Mouse (Mus musculus): Measurements from ENCODE around the gene Gart.
"Not testable (repeated sequence)": the region's sequence is repeated elsewhere in the genome, so short reads cannot be mapped to it uniquely, and the experiment has no call there.

Gart gene

GRCm38 (mm10) chr16:91648220-91648550 is 1.4 kb upstream of the Gart start:
- DNase-seq (ENCODE audit: low read depth, low spot score), result peak; percentile 86

- peak; percentile 98 for DNase-seq (ENCODE audit: low read depth, low spot score)
Observed at GRCm38 (mm10) chr16:91647461-91648219, 888 bp upstream of the Gart start, which contains the start of gene Son. Son (plus strand) TSS chr16:91647506.

GRCm38 (mm10) chr16:91645995-91646602 is 653 bp downstream of the Gart start:
- peak; percentile 89 for DNase-seq (ENCODE audit: low read depth, low spot score)

DNA sequence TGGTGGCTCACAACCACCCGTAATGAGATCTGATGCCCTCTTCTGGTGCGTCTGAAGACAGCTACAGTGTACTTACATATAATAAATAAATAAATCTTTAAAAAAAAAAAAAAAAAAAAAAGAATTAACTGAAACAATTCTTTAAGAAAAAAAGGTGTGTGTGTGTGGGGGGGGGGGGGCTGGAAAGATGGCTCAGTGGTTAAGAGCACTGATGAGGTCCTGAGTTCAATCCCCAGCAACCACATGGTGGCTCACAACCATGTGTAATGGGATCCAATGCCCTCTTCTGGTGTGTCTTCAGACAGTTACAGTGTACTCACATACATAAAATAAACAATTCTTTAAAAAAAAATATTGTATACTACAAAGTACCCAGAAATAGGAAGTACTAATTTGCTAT is 1.3 kb downstream of the Gart start:
- not testable (repeated sequence) for DNase-seq (ENCODE audit: low read depth, low spot score)

GRCm38 (mm10) chr16:91644901-91645300 is 1.9 kb downstream of the Gart start:
- DNase-seq (ENCODE audit: low read depth, low spot score), result peak; percentile 31

- DNase-seq (ENCODE audit: low read depth, low spot score), result no peak
Observed at GRCm38 (mm10) chr16:91640171-91640570, 6.6 kb downstream of the Gart start.

GRCm38 (mm10) chr16:91639636-91640035 is 7.1 kb downstream of the Gart start:
- DNase-seq (ENCODE audit: low read depth, low spot score), result no peak

GRCm38 (mm10) chr16:91639161-91639560 is 7.6 kb downstream of the Gart start:
- DNase-seq (ENCODE audit: low read depth, low spot score), result no peak

DNA sequence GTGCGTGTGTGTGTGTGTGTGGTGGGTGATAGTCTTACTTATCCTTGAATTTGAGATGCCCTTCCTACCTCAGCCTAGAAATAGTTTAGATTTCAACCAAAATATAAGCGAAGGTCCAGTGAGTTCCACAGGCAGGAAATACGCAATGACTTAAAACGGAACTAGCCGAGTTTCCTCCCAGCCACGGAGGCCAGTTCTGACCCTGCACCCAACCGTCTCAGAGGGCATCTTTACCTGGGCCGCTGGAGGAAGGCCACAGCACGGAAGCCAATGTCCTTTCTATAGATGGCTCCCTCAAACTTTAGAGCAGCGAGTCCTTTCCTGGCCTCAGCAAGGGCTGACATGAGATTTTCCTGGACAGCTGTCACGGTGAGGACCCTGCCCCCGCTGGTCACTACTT is 13.1 kb downstream of the Gart start:
- DNase-seq (ENCODE audit: low read depth, low spot score), result no peak

DNA sequence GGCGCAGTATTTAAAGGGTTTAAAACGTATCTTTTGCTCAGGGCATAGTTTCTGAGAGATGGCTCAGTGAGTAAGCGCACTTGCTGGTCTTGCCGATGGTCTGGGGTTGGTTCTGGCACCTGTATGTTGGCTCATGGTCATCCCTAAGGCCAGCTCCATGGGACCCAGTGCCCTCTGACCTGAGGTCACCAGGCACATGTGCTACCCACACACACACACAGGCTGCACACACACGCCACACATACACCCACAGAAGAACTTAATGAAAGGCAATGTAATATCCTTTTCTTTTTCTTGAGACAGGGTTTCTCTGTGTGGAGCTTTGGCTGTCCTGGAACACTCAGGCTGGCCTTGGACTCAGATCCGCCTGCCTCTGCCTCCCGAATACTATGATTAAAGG is 13.8 kb downstream of the Gart start:
- no peak for DNase-seq (ENCODE audit: low read depth, low spot score)

GRCm38 (mm10) chr16:91632439-91632838 is 14.3 kb downstream of the Gart start:
- no peak for DNase-seq (ENCODE audit: low read depth, low spot score)

DNA sequence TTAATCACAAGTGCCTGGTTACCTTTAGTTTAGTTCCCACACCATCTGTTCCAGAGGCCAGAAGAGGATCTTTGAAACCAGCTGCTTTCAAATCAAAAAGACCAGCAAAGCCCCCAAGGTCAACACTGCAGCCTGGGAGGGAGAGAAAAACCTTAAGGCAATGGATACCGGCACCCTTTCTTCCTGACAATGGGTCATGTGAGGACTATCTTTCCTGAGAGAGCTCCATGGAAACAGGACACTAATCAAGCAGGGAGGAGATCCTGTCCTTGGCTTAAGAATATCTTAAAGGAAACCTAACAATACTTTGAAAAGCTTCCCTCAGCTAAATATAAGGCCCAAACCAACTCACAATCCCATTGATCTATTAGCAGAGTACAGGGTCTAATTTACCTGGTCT is 16.2 kb downstream of the Gart start:
- DNase-seq (ENCODE audit: low read depth, low spot score), result no peak

DNA sequence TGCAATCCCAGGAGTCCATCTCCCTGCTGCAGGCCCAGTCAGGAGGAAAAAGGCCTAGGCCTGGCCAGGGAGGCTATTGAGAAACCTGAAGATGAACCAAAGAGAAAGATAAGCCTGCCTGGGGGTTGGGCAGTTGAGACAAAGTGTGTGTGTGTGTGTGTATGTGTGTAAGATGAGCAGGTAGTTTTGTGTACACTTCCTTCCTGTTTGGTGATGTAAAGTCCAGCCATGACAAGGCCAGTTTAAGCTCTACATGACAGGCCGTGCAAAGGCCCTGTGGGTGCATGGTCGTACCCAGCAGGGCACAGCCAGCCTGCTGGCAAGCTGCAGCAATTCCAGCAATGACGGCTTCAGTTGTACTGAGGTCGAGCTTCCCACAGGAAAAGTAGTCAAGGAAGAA is 17.0 kb downstream of the Gart start:
- no peak for DNase-seq (ENCODE audit: low read depth, low spot score)

GRCm38 (mm10) chr16:91628673-91629072 is 18.1 kb downstream of the Gart start:
- DNase-seq (ENCODE audit: low read depth, low spot score), result no peak

DNA sequence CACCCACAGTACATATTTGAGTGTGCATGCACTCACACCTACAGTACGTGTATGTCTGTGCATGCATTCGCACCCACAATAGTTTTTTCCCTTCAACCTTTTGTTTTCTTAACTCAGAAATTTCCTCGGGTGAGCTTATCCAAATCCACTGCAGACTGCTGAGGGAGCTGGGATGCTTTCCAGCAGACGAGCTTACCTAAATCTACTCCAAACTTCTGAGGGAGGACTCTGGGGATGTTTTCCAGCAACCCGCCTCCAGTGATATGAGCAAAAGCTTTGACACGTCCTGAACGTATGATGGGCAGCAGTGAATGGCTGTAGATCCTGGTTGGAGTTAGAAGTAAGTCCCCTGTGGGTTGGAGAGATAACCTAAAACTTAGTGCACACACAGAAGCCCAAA is 18.9 kb downstream of the Gart start:
- no peak for DNase-seq (ENCODE audit: low read depth, low spot score)

DNA sequence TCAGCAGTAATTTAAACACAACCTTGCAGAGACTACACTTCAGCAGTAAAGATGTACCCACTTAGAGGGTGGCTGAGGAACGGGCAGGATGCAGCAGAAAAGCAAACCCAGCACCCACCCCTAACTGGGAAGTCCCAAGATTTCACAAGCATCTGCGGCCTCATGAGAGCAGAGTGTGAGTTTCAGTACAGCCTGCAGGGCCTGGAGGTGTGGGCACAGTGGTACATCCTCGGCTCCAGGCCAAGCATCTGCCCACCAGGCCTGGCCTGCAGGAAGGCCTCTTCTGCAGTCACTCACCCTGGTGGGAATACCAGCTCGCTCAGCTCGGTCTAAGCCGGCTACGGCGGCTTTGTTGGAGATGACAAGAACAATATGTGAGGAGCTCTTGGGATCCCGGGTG is 23.7 kb downstream of the Gart start:
- DNase-seq (ENCODE audit: low read depth, low spot score), result no peak

GRCm38 (mm10) chr16:91620991-91621390 is 25.8 kb downstream of the Gart start:
- DNase-seq (ENCODE audit: low read depth, low spot score), result no peak

- peak; percentile 80 for DNase-seq (ENCODE audit: low read depth, low spot score)
Observed at GRCm38 (mm10) chr16:91620185-91620584, 26.6 kb downstream of the Gart start.

DNA sequence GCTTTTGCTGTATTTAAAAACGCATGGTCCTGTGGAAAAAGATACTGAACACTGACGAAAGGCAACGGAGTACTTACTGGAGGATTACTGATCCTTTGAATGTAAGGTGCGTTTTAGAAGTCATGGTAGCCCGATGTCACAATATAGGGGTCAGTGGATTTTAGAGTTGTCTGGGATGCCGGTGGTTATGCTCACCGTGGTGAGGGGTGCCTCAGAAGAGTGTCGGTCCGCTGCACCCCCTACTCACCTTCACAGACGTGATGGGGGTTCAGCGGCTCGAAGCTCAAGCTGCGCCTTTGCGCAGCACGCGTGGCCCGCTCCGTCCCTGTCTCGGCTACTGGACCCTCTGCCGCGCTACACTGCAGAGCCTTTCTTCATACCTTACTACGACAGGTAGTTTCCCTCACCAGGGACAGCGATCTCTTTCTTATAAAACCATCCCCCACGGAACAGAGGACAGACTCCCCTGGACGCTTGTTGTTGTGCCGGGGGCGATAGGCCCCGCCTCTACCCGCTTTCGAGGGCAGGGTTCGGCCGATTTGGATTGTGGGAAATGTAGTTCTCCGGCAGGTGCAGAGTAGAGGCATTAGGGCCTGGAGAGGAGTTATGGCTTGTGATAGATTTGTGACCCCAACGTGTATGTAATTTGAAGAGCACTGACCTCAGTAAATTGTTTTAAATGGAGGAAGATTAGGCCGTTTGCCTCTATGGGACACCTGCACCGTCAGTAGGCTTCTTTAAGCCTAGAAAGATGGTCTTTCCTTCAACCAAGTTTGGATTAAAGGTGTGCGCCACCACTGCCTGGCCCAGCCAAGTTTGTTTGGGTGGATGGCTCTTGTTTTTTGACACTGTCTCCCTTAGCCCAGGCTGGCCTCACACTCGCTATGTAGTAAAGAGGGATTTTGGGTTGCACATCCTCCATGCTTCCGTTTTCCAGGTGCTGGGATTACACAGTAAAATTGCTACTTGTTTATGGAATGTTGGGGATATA is 27.9 kb downstream of the Gart start, which contains the start of gene Dnajc28:
Gene Dnajc28, minus strand, starts transcription at position 516 of the 991 bp plus-strand sequence.
- peak; percentile 69 for DNase-seq (ENCODE audit: low read depth, low spot score)

DNA sequence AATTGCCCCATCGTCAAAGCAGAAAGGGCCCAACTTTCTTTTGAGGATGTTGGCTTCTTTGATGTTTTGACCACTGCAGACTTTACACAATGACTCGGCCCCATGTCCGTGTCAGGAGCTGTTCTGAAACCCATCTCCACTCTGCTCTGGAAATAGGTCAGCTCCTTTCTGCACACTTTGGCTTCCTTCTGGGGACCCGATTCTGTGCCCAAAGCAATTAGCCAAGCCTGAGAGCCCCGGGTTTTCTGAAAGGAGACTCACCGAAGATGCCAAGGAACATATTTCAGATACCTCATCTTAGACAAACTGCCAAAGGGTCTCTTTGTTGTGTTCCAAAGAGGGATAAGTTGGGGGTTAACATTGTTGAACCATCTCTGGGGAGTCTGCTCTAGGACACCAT is 32.2 kb downstream of the Gart start:
- DNase-seq (ENCODE audit: low read depth, low spot score), result no peak

DNA sequence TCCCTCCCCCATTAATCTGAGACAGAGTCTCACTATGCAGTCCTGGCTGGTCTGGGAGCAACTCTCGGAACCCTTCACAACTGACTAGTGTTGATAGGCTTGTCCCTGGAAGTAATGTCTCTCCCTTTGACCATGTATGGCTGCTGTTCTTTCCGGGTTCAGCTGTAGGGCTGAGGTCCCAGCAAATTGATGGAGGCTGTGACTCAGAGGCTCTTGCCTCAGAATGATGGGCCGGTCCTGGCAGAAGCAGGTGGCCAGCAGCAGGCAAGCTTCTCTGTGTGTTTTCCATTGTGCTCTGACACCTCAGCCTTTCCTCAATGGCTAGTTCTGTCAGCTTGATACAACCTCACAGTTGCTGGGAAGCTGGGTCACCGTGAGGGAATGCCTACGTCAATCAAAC is 34.2 kb downstream of the Gart start:
- no peak for DNase-seq (ENCODE audit: low read depth, low spot score)

GRCm38 (mm10) chr16:91611248-91611647 is 35.5 kb downstream of the Gart start:
- DNase-seq (ENCODE audit: low read depth, low spot score), result no peak
